ENCODE assay signal across 8 mouse cellular contexts in genomic region chr4:128883379-128883781, GRCm38 (mm10). TPM values are rescaled to one million over a fixed set of nuclear protein-coding genes. Genes with fewer than 3 reads are reported as not detected.
A peak's percentile ranks its signal among the peaks of the same experiment; 100 is the strongest.
DNase-seq lines count a peak whose midpoint lies in the region; TF ChIP-seq lines count a peak whose summit lies in the region.

Gene Trim62 (plus strand): TSS chr4:128883580.

- under 1% methylated on average over 37 of the region's 37 CpGs for WGBS in cerebellum, adult 2 months
- WGBS in hindbrain, embryonic 10.5 days = under 1% methylated on average over 37 of the region's 37 CpGs

- TF ChIP-seq RAD21 in MEL (IDR thresholded peaks at IDR 0.05; ENCODE audit: low read depth, low read length) = no peak

- TF ChIP-seq CTCF in MEL (IDR thresholded peaks at IDR 0.05 in 2 of 3, conservative IDR thresholded peaks at IDR 0.05 in 1 of 3; ENCODE audit: control insufficient read depth in 1 of 3, insufficient read depth in 1 of 3, low read depth in 2 of 3, low read length in 3 of 3, poor library complexity in 1 of 3, severe bottlenecking in 1 of 3) = no peak
- TF ChIP-seq CTCF in cerebellum, adult 2 months (IDR thresholded peaks at IDR 0.05; ENCODE audit: borderline replicate concordance, insufficient read depth, low read depth, low read length) = no peak

- TF ChIP-seq EP300 in MEL (IDR thresholded peaks at IDR 0.05; ENCODE audit: low read depth in 1 of 2, low read length in 2 of 2) = no peak

- peak; percentile 52 for DNase-seq in MEL (ENCODE audit: low read depth, low spot score)
- peak; percentile 87 to 90 for DNase-seq in cerebellum, adult 2 months
- peak in 1 of 2 experiments; percentile 57 for DNase-seq in frontal cortex, adult 2 months (ENCODE audit: extremely low spot score in 1 of 2, low spot score in 1 of 2)
- peak; percentile 77 for DNase-seq in hindbrain, embryonic 10.5 days (ENCODE audit: low spot score)
- peak; percentile 58 to 64 for DNase-seq in layer of hippocampus, postnatal 14 days (ENCODE audit: low spot score in 2 of 2)
- peak; percentile 74 for DNase-seq in lung, postnatal 25 days (ENCODE audit: low spot score)
- DNase-seq in retina, embryonic 14.5 days (ENCODE audit: low spot score) = peak; percentile 85
- DNase-seq in thymus, postnatal 4 days = peak; percentile 79

- H3K9ac ChIP-seq in MEL (ENCODE audit: control insufficient read depth, low read depth, low read length, poor library complexity, severe bottlenecking) = peak within 1 kb of the TSS; percentile 58

- peaks cover 2 to 8% of the 10 kb centered on the region in 2 experiments for H3K27me3 ChIP-seq in MEL (ENCODE audit: control insufficient read depth in 1 of 2, insufficient read depth in 2 of 2, low read length in 2 of 2)
- H3K27me3 ChIP-seq in cerebellum, adult 2 months (ENCODE audit: control insufficient read depth, insufficient read depth, low read length) = no peaks in the 10 kb centered on the region
- peaks cover 35% of the 10 kb centered on the region for H3K27me3 ChIP-seq in hindbrain, embryonic 10.5 days (ENCODE audit: insufficient read depth, poor library complexity, severe bottlenecking)

- H3K27ac ChIP-seq in MEL (ENCODE audit: control insufficient read depth, low read depth, low read length) = no peak within 1 kb of the TSS
- H3K27ac ChIP-seq in cerebellum, adult 2 months (ENCODE audit: insufficient read depth, low read length) = peak within 1 kb of the TSS; percentile 36
- peak within 1 kb of the TSS; percentile 89 for H3K27ac ChIP-seq in hindbrain, embryonic 10.5 days

- H3K4me1 ChIP-seq in MEL (ENCODE audit: control insufficient read depth in 1 of 2, insufficient read depth in 2 of 2, low read length in 2 of 2) = peaks cover 0 to 5% of the 10 kb centered on the region in 2 experiments; a peak in 2 of 4 replicates
- peaks cover 17% of the 10 kb centered on the region for H3K4me1 ChIP-seq in cerebellum, adult 2 months (ENCODE audit: control insufficient read depth, insufficient read depth, low read length)
- peaks cover 79% of the 10 kb centered on the region for H3K4me1 ChIP-seq in hindbrain, embryonic 10.5 days (replicated peaks)

- no peaks in the 10 kb centered on the region for H3K79me2 ChIP-seq in MEL (ENCODE audit: control insufficient read depth, insufficient read depth, low read length, poor library complexity)

- peak in 1 of 2 experiments; percentile 18; a peak in 1 of 4 replicates for TF ChIP-seq POLR2A in MEL (IDR thresholded peaks at IDR 0.05; ENCODE audit: control insufficient read depth in 1 of 2, insufficient read depth in 1 of 2, low read depth in 1 of 2, low read length in 2 of 2, poor library complexity in 1 of 2)
- TF ChIP-seq POLR2A in cerebellum, adult 2 months (IDR thresholded peaks at IDR 0.05; ENCODE audit: borderline replicate concordance, insufficient read depth, low read length) = peak; percentile 89

- H3K36me3 ChIP-seq in MEL (ENCODE audit: control insufficient read depth in 1 of 2, insufficient read depth in 2 of 2, low read length in 2 of 2) = no peaks in the 10 kb centered on the region
- peaks cover 7% of the 10 kb centered on the region for H3K36me3 ChIP-seq in hindbrain, embryonic 10.5 days

- no peaks in the 10 kb centered on the region for H3K9me3 ChIP-seq in MEL (replicated peaks; ENCODE audit: insufficient read depth, low read length)
- peaks cover 6% of the 10 kb centered on the region; the same call in 1 of the 2 replicates for H3K9me3 ChIP-seq in hindbrain, embryonic 10.5 days

- H3K4me3 ChIP-seq in MEL (ENCODE audit: control insufficient read depth in 1 of 2, insufficient read depth in 1 of 2, low read depth in 2 of 2, low read length in 2 of 2) = peak within 1 kb of the TSS; percentile 74 to 77
- H3K4me3 ChIP-seq in cerebellum, adult 2 months (replicated peaks; ENCODE audit: insufficient read depth, low read depth, low read length) = peak within 1 kb of the TSS; percentile 70
- peak within 1 kb of the TSS; percentile 78 for H3K4me3 ChIP-seq in hindbrain, embryonic 10.5 days

TF ChIP-seq in MEL, 35 proteins besides CTCF, POLR2A, EP300 and RAD21:
- TF ChIP-seq NRF1 (IDR thresholded peaks at IDR 0.05; ENCODE audit: insufficient read depth, low read depth, low read length, poor library complexity, severe bottlenecking) = no peak
- peak; percentile 73 for TF ChIP-seq ELF1 (IDR thresholded peaks at IDR 0.05; ENCODE audit: low read depth, low read length)
- no peak for TF ChIP-seq ZNF384 (IDR thresholded peaks at IDR 0.05; ENCODE audit: low read depth, low read length)
- peak; percentile 95 for TF ChIP-seq MAZ (IDR thresholded peaks at IDR 0.05; ENCODE audit: low read depth, low read length)
- TF ChIP-seq CHD1 (IDR thresholded peaks at IDR 0.05; ENCODE audit: low read depth, low read length) = no peak
- TF ChIP-seq SIN3A (IDR thresholded peaks at IDR 0.05; ENCODE audit: low read length) = peak; percentile 58; the same call in 1 of the 2 replicates
- TF ChIP-seq MXI1 (IDR thresholded peaks at IDR 0.05; ENCODE audit: low read depth, low read length) = no peak
- no peak for TF ChIP-seq UBTF (IDR thresholded peaks at IDR 0.05; ENCODE audit: borderline replicate concordance, insufficient read depth, low read depth, low read length)
- TF ChIP-seq ETS1 (IDR thresholded peaks at IDR 0.05; ENCODE audit: low read depth, low read length) = no peak
- peak; percentile 37; the same call in 1 of the 2 replicates for TF ChIP-seq NELFE (IDR thresholded peaks at IDR 0.05; ENCODE audit: low read depth, low read length)
- no peak for TF ChIP-seq MAX (IDR thresholded peaks at IDR 0.05; ENCODE audit: low read length)
- TF ChIP-seq BHLHE40 (IDR thresholded peaks at IDR 0.05; ENCODE audit: borderline replicate concordance, low read depth, low read length) = no peak
- TF ChIP-seq E2F4 (IDR thresholded peaks at IDR 0.05; ENCODE audit: borderline replicate concordance, low read depth, low read length) = no peak
- TF ChIP-seq CHD2 (IDR thresholded peaks at IDR 0.05; ENCODE audit: low read length) = no peak
- no peak for TF ChIP-seq GABPA (IDR thresholded peaks at IDR 0.05; ENCODE audit: low read depth, low read length)
- TF ChIP-seq KAT2A (conservative IDR thresholded peaks at IDR 0.05; ENCODE audit: low read depth, low read length) = no peak
- no peak for TF ChIP-seq TAL1 (IDR thresholded peaks at IDR 0.05; ENCODE audit: low read length)
- 0 out of 2 replicates have a peak, but pooled peaks have one; percentile 20 for TF ChIP-seq HCFC1 (IDR thresholded peaks at IDR 0.05; ENCODE audit: low read depth, low read length)
- TF ChIP-seq ZMIZ1 (IDR thresholded peaks at IDR 0.05; ENCODE audit: low read depth, low read length) = no peak
- no peak for TF ChIP-seq ZKSCAN1 (IDR thresholded peaks at IDR 0.05; ENCODE audit: low read depth, low read length)
- no peak for TF ChIP-seq MEF2A (IDR thresholded peaks at IDR 0.05; ENCODE audit: extremely low read depth, insufficient replicate concordance, low read depth, low read length, poor library complexity, severe bottlenecking)
- TF ChIP-seq SMC3 (IDR thresholded peaks at IDR 0.05; ENCODE audit: low read depth, low read length) = no peak
- no peak for TF ChIP-seq RCOR1 (IDR thresholded peaks at IDR 0.05; ENCODE audit: low read depth, low read length)
- TF ChIP-seq ZC3H11A (IDR thresholded peaks at IDR 0.05; ENCODE audit: low read depth, low read length) = no peak
- no peak for TF ChIP-seq POLR2AphosphoS2 (IDR thresholded peaks at IDR 0.05; ENCODE audit: low read length)
- TF ChIP-seq TBP (IDR thresholded peaks at IDR 0.05; ENCODE audit: low read depth, low read length) = no peak
TF ChIP-seq in MEL: peak in this region for 5.

RNA-seq across cellular contexts. Expression of gene Trim62, which starts in this region (rescaled TPM):
- total RNA-seq in MEL (2012; rRNA removed) = 0.07 and 0.12 TPM in 2 replicates
- 1 to 10 TPM in 1 of 2 experiments, not detected in 1; 1.2 TPM for polyA plus RNA-seq in MEL (2012; ENCODE audit: insufficient read depth in 1 of 2, insufficient read length in 2 of 2, low read depth in 1 of 2, low replicate concordance in 2 of 2, missing spikeins in 1 of 2)
- polyA plus RNA-seq in cerebellum, adult 2 months (2012; rRNA removed) = 107 and 129 TPM in 2 replicates
- polyA plus RNA-seq in frontal cortex, adult 2 months (2012; rRNA removed) = 26.0 and 26.5 TPM in 2 replicates
- polyA plus RNA-seq in hindbrain, embryonic 10.5 days (2016; fragmentation: Nextera tagmentation; extraction: Ambion mirVana) = 12.1 and 14.5 TPM in 2 replicates
- 10 to 100 TPM; 17.8 to 19.5 TPM for total RNA-seq in layer of hippocampus, postnatal 14 days (2021)

Comparison
In these comparisons a context has a peak if more than half of its experiments do, and no peak if none do; other contexts are left out.
1. RNA of gene Trim62 (total RNA-seq): 17.8 to 19.5 TPM in layer of hippocampus, postnatal 14 days; 0.07 to 0.12 TPM in MEL; every median in the first group is over 10 times any median in the second.
2. Peak in every context shown above with its lines, with median percentiles within 50 percentile points of each other: H3K4me3 ChIP-seq.